Mouse (Mus musculus) myocyte (in vitro differentiated cells): Measurements from ENCODE around the gene Arhgef25. TPM values are rescaled to one million over a fixed set of nuclear protein-coding genes. Genes with fewer than 3 reads are reported as not detected.

Source experiments
- H3K27me3 ChIP-seq: one replicate; pipeline ENCODE4 v1.6.1; 2011; ENCODE audit not compliant: control insufficient read depth, insufficient read depth, insufficient read length
- H3K36me3 ChIP-seq: one replicate; pipeline ENCODE4 v1.6.1; 2011; ENCODE audit not compliant: control insufficient read depth, insufficient read depth
- H3K4me2 ChIP-seq: one replicate; pipeline ENCODE4 v1.6.1; 2011; ENCODE audit warnings: low read depth, control low read depth
- H3K4me3 ChIP-seq: one replicate; pipeline ENCODE4 v1.5.1; 2011; ENCODE audit warnings: mild to moderate bottlenecking, control low read depth, moderate library complexity
- H3K79me2 ChIP-seq: one replicate; pipeline ENCODE4 v1.6.1; 2011; ENCODE audit not compliant: control insufficient read depth, insufficient read depth
- H3ac ChIP-seq: one replicate; pipeline ENCODE4 v1.6.1; 2011; ENCODE audit not compliant: control insufficient read depth, insufficient read length
- CEBPB ChIP-seq: IDR thresholded peaks from 2 replicates; pipeline ENCODE4 v1.6.1; 2011; ENCODE audit warnings: mild to moderate bottlenecking, moderate library complexity; ENCODE audit not compliant: poor library complexity, insufficient read depth, severe bottlenecking
- E2F4 ChIP-seq: IDR thresholded peaks from one replicate; pipeline ENCODE4 v1.6.1; 2011; ENCODE audit warnings: mild to moderate bottlenecking, control low read depth, moderate library complexity; ENCODE audit not compliant: insufficient read depth
- MAX ChIP-seq: IDR thresholded peaks from one replicate; pipeline ENCODE4 v1.6.1; 2011; ENCODE audit warnings: low read depth, mild to moderate bottlenecking, control low read depth
- MYOD1 ChIP-seq, 3 experiments: IDR thresholded peaks; one replicate each; pipeline ENCODE4 v1.6.1; 2011; ENCODE audit warnings: control low read depth in 2 of 3, low read depth in 2 of 3, mild to moderate bottlenecking in 2 of 3, moderate library complexity in 1 of 3; ENCODE audit not compliant: insufficient read length in 2 of 3, control insufficient read depth in 1 of 3
- MYOG ChIP-seq, 3 experiments: IDR thresholded peaks; one replicate each; pipeline ENCODE4 v1.6.1; 2011; ENCODE audit warnings: control low read depth in 2 of 3, low read depth in 2 of 3, mild to moderate bottlenecking in 2 of 3; ENCODE audit not compliant: insufficient read length in 2 of 3, control insufficient read depth in 1 of 3, insufficient read depth in 1 of 3
- POLR2A ChIP-seq: IDR thresholded peaks from one replicate; pipeline ENCODE4 v1.6.1; 2011; ENCODE audit warnings: low read depth, mild to moderate bottlenecking, control low read depth, moderate library complexity; ENCODE audit not compliant: insufficient read length
- POLR2AphosphoS2 ChIP-seq: IDR thresholded peaks from one replicate; pipeline ENCODE4 v1.6.1; 2011; ENCODE audit warnings: low read depth, control low read depth; ENCODE audit not compliant: insufficient read length
- REST ChIP-seq: IDR thresholded peaks from one replicate; pipeline ENCODE4 v1.6.1; 2011; ENCODE audit warnings: mild to moderate bottlenecking, control low read depth, moderate library complexity; ENCODE audit not compliant: insufficient read depth, insufficient read length
- SRF ChIP-seq: IDR thresholded peaks from one replicate; pipeline ENCODE4 v1.6.1; 2011; ENCODE audit warnings: low read depth; ENCODE audit not compliant: control insufficient read depth, insufficient read length
- TCF12 ChIP-seq: IDR thresholded peaks from one replicate; pipeline ENCODE4 v1.6.1; 2011; ENCODE audit warnings: mild to moderate bottlenecking, control low read depth; ENCODE audit not compliant: poor library complexity, insufficient read depth, severe bottlenecking
- TCF3 ChIP-seq: IDR thresholded peaks from one replicate; pipeline ENCODE4 v1.6.1; 2011; ENCODE audit warnings: low read depth, control low read depth; ENCODE audit not compliant: insufficient read length
- USF1 ChIP-seq: IDR thresholded peaks from one replicate; pipeline ENCODE4 v1.6.1; 2011; ENCODE audit warnings: low read depth, mild to moderate bottlenecking, control low read depth, moderate library complexity
- polyA plus RNA-seq: library from polyadenylated mRNA; unstranded; fragments of >200 nt; fragmentation: generic; extraction: Trizol; gene quantifications from one replicate; pipeline ENCODE4 v1.2.1, GENCODE M21; 2012; ENCODE audit warnings: missing spikeins

Arhgef25 gene
- polyA plus RNA-seq, 1 experiment, result 25.3 TPM

GRCm38 (mm10) chr10:127179871-127180694, 9.8 kb downstream of the Arhgef25 start, which contains the start of gene Slc26a10:
TSS of gene Slc26a10 (minus strand) at chr10:127180645.
- no peaks in the 10 kb centered on the region for H3K79me2 ChIP-seq
- no peak within 1 kb of the TSS for H3K4me3 ChIP-seq
- no peak for TF ChIP-seq TCF3
- TF ChIP-seq CEBPB, result no peak
- TF ChIP-seq MYOD1 (IDR thresholded peaks at IDR 0.05; ENCODE audit: control insufficient read depth in 1 of 3, insufficient read length in 2 of 3, low read depth in 2 of 3), result no peak
- TF ChIP-seq USF1, result no peak

GRCm38 (mm10) chr10:127178286-127179027, 11.4 kb downstream of the Arhgef25 start:
- TF ChIP-seq CEBPB, result no peak
- peak in 1 of 3 experiments; percentile 14 for TF ChIP-seq MYOG (IDR thresholded peaks at IDR 0.05; ENCODE audit: control insufficient read depth in 1 of 3, insufficient read depth in 1 of 3, insufficient read length in 2 of 3, low read depth in 2 of 3)
- peak in 1 of 3 experiments; percentile 2 for TF ChIP-seq MYOD1 (IDR thresholded peaks at IDR 0.05; ENCODE audit: control insufficient read depth in 1 of 3, insufficient read length in 2 of 3, low read depth in 2 of 3)
- TF ChIP-seq MAX, result no peak
- TF ChIP-seq POLR2A, result no peak
- Histone ChIP-seq H3K79me2 (no peaks in the 10 kb centered on the region), H3K27me3 (no peaks in the 10 kb centered on the region), H3K4me2 (peak overlapping the region; percentile 73), H3K36me3 (no peaks in the 10 kb centered on the region), H3K4me3 (peak overlapping the region; percentile 18), H3ac (no peak overlapping the region)

More at GRCm38 (mm10) chr10:127179871-127180694, 9.8 kb downstream of the Arhgef25 start, which contains the start of gene Slc26a10:
- H3K36me3 ChIP-seq, result no peaks in the 10 kb centered on the region
- H3K27me3 ChIP-seq, result no peaks in the 10 kb centered on the region
- H3ac ChIP-seq, result no peak within 1 kb of the TSS
- no peak within 1 kb of the TSS for H3K4me2 ChIP-seq

GRCm38 (mm10) chr10:127177719-127178118, 12.2 kb downstream of the Arhgef25 start:
- Histone ChIP-seq H3K79me2 (no peaks in the 10 kb centered on the region), H3K27me3 (no peaks in the 10 kb centered on the region), H3ac (no peak overlapping the region), H3K4me2 (peak overlapping the region; percentile 73), H3K4me3 (peak overlapping the region; percentile 18), H3K36me3 (no peaks in the 10 kb centered on the region)
- no peak for TF ChIP-seq USF1
- no peak for TF ChIP-seq SRF
- no peak for TF ChIP-seq MAX
- no peak for TF ChIP-seq POLR2A
- TF ChIP-seq REST, result no peak
- TF ChIP-seq POLR2AphosphoS2, result no peak
- no peak for TF ChIP-seq TCF3
- TF ChIP-seq MYOG (IDR thresholded peaks at IDR 0.05; ENCODE audit: control insufficient read depth in 1 of 3, insufficient read depth in 1 of 3, insufficient read length in 2 of 3, low read depth in 2 of 3), result no peak
- TF ChIP-seq E2F4, result no peak
- TF ChIP-seq MYOD1 (IDR thresholded peaks at IDR 0.05; ENCODE audit: control insufficient read depth in 1 of 3, insufficient read length in 2 of 3, low read depth in 2 of 3), result no peak
- TF ChIP-seq TCF12, result no peak
- no peak for TF ChIP-seq CEBPB

GRCm38 (mm10) chr10:127177235-127177634, 12.6 kb downstream of the Arhgef25 start:
- H3ac ChIP-seq, result no peak overlapping the region
- H3K4me3 ChIP-seq, result peak overlapping the region; percentile 18
- no peaks in the 10 kb centered on the region for H3K79me2 ChIP-seq

More at GRCm38 (mm10) chr10:127177235-127177634, 12.6 kb downstream of the Arhgef25 start:
- no peaks in the 10 kb centered on the region for H3K27me3 ChIP-seq
- H3K4me2 ChIP-seq, result peak overlapping the region; percentile 73
- no peak for TF ChIP-seq MYOG (IDR thresholded peaks at IDR 0.05; ENCODE audit: control insufficient read depth in 1 of 3, insufficient read depth in 1 of 3, insufficient read length in 2 of 3, low read depth in 2 of 3)
- no peak for TF ChIP-seq POLR2AphosphoS2
- TF ChIP-seq CEBPB, result no peak
- TF ChIP-seq TCF3, result no peak
- no peak for TF ChIP-seq POLR2A
- TF ChIP-seq SRF, result no peak
- TF ChIP-seq E2F4, result no peak
- H3K36me3 ChIP-seq, result no peaks in the 10 kb centered on the region
